Mouse (Mus musculus): ENCODE measurements around the gene Adgrl3.

The Adgrl3 gene

DNA sequence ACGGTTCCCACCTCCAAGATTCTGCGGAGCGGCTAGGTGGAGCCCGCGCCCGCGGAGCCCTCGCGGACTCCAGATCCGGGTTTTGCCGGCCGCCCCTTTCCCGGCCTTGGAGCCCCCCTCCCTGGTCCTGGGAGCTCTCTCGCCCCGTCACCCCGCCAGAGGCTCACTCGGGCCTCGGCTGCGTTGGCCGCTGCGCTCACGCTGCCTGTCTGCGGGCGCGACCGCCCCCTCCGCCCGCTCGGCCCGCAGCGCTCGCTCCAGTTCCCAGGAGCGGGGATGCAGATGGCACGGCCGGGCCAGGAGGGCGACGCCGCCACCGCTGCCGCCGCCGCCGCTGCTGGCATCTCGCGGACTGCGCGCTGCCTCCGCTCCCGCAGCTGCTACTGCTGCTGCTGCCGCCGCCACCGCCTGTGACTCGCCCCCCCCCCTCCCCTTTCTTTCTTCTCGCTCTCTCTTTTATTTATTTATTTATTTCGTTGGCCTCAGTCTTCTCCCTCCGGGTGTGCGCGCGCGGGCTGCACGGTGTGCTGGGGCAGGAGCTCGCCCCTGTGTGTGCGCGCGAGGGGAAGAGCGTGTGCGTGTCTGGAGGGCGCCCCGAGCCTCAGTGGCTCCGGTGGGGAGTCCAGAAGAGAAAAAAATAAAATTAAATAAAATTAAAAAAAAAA lies at the start of gene Adgrl3:
Adgrl3 (plus strand) TSS at position 549 of the 665 bp plus-strand sequence.
- DNase-seq: peak; percentile 75

DNA sequence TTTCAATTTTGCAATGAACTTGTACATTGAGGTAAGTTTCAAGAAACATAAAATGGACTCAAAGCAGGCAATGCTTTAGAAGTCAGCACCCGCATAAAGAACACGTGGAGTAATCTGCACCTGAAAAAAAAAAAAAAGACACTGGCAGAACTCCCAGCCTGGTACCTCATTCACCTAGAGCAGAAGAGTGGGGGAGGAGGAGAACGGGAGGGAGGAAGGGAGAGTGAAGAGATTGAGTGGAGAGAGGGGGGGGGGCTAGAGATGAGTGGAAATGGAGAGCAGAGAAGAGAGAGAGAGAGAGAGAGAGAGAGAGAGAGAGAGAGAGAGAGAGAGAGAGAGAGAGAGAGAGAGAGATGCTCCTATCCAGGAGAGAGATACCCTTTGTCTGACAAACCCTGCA lies 772 bp upstream of the Adgrl3 start:
- no peak for DNase-seq

DNA sequence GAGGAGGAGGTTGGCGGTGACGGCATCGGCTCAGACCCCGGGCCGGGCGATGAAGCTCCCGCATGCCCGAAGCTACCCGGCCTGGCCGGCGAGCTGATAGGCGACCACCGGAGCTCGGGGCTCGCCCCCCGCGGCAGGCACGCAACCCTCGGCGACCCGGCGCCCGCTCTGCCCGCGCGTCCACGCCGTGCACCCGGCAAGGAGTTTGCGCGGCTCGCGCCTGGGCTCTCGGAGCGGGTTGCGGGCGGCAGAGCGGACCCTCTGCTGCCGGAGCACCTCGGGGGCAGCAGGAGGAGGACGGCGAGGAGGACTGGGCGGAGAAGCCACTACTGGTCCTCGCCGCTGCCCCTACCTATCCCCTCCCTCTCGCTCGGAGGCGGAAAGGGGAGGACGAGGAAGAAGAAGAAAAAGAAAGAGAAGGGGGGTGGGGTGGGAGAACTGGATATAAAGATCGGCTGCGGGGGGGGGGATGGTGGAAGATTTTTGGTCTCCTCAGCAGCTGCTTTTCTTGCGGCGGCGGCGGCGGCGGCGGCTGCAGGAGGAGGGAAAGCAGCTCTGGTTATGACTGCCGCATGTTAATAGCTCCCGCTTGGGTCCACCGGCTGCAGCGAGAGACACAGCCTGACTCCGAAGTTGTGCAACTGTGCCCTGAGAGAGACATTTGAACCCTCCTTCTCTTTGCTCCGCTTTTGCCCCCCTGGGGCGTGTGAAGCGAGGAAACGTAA lies 505 bp downstream of the Adgrl3 start:
- DNase-seq: peak; percentile 51

GRCm38 (mm10) chr5:81021006-81021320 lies 1.0 kb downstream of the Adgrl3 start:
- DNase-seq: no peak

DNA sequence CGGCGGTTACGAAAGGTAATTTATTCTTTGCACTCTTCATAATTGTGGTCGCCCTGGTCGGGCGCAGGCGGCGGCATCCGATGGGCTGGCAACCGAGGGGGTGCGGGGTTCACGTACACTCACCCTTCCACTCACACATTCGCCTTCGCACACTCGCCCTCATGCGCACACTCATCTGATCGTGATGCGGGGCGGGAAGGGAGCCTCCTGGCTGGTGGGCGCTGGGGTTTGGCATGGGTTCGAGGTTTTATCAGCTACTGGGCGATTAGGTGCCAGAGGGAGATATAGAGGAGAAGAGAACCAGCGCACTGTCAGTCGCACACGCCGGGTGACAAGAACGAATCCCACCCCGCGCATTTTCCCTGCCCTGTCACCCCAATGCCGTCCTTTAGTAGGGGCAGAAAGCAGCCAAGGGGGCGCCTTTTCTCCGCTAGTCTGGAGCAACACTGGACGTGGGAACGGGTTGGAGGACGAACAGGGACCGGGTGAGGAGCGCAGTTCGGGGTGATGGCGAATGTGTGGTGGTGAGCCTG lies 1.5 kb downstream of the Adgrl3 start:
- peak; percentile 12 for DNase-seq

DNA sequence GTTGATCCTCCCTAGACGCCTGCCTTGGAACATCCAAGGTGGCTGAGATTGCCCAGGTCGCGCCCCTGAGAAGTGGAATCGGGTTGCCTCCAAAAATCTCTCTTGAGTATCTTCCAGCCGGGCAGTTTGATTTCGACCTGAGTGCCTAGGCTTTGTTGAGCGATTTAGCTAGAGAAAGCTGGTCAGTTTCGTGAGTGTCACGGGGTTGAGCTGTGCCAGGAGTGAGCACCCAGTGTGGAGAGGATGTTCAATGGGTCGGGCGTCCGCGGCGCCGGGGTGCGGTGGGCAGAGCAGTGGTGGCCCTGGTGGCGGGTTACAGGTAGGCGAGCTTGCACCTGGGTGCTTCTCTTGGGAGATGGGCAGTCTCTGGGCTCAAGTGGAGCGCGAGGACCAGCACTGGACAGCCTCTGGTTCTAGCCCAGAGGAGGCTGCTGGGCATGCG lies 1.9 kb downstream of the Adgrl3 start:
- DNase-seq: peak; percentile 4

GRCm38 (mm10) chr5:81022306-81023071 lies 2.6 kb downstream of the Adgrl3 start:
- DNase-seq: peak; percentile 3

DNA sequence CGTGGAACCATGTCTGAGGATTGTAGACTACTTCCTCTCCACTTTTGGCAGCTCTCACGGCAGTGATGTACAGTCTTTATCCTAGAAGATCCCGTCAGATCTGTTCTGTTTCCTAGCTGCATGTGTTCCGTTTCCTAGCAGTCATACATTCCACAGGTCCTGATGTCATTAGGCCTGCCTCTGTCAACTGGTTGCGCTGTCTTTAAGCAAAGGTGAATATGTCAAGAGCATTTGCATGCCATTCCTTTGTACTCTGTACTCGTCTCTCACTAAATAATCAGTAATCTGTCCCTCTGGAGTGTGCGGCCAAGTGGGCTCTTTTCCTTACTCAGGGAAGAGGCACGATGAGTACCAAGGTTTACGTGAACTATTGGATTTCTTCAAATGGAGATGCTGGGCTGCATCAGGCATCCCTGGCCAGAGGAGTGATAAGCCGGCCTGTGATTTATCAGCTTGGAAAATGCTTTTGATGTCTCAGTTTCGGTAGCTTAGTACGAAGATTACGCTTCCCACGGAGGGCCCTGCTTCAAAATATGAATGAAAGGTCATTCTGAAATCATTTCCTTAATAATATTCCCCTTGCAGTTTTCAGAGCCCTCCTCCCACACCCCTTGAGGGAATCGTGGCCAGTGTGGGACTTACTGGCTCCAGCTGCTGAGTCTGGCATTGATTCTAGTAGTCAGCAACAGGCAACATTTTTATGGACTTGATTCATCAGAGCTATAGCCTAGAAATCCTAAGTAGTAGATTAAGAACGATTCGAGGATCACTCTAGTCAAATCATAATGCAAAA lies 4.2 kb downstream of the Adgrl3 start:
- DNase-seq: no peak

DNA sequence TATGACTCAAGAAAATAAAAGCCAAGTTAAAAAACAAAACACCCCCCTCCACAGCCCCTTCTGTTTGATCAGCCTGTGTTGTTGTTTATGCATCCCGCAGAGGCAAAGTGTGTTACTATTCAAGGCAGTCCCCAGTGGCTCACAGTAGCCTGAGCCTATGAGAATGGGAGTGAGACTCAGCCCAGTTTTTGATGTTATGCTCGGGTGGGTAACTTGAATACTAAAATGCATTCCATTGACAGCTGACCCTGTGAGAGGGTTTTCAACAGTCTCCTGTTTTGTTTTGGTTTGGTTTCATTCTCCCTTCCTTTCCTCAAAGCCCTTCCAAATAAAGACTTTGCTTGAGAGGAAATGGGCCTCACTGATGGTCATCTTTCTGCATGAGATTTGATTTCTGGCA lies 8.9 kb downstream of the Adgrl3 start:
- DNase-seq: no peak

DNA sequence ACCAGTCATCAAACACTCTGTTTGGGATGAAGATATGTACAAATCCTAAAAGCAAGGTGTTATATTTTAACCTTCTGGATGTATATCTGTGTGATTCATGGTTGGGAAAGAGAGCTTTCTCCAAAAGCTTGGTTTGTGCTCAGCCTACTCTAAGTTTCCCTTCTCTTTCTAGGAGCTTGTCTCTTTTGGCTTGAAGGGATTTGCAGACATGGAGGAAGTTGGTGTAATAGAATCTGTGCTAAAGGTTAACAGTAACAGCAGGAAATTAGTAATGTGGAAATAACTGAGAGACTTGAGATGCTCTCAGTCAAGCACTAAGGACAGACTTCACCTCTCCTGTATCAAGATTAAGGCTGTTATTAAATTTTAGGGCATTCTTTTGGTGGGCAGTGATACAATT lies 17.2 kb downstream of the Adgrl3 start:
- no peak for DNase-seq

DNA sequence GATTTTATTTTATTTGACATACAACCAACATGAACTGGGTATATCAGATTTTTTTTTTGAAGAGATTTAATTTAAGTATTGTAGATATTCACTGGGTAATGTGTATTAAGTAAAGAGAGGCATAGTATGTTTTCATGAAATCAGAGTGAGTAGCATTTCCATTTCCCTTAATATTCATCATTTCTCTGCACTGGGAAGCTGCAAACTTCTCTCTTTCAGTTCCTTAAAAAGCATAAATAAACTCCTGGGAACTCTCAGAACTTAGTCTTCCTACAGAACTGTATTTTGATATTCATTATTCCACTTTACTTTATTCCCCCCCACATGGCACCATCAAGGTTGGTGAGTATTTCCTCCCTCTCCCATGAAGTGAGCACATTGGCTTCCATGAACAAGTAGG lies 23.9 kb downstream of the Adgrl3 start:
- no peak for DNase-seq

DNA sequence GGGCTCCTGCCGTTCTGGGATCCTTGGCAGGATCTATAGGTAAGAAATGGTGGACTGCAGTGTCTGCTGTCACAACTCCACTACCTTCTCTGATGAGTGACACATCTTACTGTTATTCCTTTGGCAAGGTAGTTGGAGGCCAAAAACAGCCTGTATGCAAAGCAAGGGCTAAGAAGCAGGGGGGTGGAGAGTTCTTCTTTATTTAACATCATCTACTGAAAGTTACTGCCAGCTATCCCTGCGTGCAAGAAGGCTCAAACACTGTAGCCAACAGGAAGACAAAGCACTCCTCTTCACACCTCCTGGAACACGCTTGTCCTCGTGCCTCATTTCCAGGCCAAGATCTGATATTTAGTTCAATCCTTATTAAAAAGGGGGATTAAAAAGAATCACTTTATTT lies 26.2 kb downstream of the Adgrl3 start:
- no peak for DNase-seq

DNA sequence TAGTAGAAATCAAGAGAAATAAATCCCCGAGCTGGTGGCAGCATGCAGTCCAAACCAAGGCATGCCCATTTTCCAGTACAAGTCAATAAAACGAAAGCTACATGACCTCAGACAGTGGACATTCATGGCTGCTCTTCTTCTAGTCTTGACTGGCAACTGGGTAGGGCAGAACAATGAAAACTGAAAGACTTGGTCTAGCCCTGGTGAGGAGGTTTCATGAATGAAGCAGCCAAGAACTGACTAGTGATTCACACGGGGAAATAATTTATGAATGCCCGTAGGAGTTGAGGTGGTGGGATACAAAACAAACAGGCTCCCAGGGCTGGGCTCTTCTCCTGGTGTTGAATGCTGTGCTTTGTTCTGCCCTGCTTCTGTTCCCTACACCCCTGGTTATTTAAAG lies 34.7 kb downstream of the Adgrl3 start:
- DNase-seq: no peak

- DNase-seq: no peak
Measured at GRCm38 (mm10) chr5:81055253-81055652, 35.3 kb downstream of the Adgrl3 start.

DNA sequence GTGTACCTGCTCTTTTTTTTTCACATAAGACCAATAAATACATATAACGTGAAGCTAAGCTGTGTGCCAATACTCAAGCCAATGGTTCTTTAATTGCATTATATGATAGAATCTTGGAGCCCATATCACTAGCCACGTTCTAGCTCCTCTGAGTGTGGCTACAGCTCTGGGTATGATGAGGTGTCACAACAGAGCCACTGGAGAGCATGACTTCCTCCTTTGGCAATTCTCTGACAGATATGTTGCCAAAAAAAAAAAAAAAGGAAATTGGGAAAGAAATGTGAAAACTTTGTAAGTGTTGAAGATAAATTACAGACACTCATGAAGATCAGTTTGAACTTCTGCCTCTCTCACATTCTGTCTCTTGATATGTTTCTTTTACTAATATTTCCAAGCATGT lies 38.2 kb downstream of the Adgrl3 start:
- no peak for DNase-seq

GRCm38 (mm10) chr5:81060950-81061349 lies 41.0 kb downstream of the Adgrl3 start:
- DNase-seq: no peak

DNA sequence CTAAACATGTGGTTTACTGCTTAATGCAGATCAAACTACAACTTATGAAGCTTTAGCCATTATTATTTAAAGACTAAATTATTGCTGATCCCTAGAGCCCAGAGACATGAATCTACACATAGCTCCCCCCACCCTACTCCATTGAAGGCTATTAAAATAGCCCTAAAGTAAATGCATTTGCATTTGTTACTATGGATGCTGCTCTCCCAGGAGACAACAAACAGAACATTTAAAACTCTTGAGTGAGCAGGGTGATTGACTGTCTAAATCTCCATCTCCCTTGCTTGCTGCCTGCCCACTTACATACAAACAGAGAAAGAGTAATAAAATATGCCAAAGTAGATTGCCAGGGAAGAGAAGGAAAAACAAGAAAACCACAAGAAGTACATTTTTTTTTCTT lies 41.4 kb downstream of the Adgrl3 start:
- DNase-seq: no peak

GRCm38 (mm10) chr5:81064026-81064425 lies 44.1 kb downstream of the Adgrl3 start:
- no peak for DNase-seq

GRCm38 (mm10) chr5:81068173-81068572 lies 48.2 kb downstream of the Adgrl3 start:
- no peak for DNase-seq

DNA sequence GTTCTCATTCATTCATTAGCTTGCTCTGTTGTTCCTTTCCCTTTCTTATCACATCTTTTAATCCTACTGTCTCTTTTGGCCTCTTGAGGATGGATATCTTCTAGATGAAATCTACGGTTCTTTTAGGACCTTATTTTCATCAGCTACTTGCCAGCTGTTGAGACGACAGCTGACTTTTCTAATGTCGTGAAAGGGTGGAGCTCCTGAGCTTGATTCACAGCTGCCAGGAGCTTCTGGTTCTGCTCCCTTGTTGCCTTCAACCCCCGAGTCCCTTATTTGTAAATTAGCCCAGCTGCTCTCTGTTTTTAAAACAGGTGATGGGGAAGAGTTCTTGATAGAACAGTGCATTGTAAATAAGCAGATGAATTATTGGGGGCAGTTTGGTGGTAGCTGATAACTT lies 48.9 kb downstream of the Adgrl3 start:
- no peak for DNase-seq

GRCm38 (mm10) chr5:81072888-81073287 lies 53.0 kb downstream of the Adgrl3 start:
- DNase-seq: no peak

DNA sequence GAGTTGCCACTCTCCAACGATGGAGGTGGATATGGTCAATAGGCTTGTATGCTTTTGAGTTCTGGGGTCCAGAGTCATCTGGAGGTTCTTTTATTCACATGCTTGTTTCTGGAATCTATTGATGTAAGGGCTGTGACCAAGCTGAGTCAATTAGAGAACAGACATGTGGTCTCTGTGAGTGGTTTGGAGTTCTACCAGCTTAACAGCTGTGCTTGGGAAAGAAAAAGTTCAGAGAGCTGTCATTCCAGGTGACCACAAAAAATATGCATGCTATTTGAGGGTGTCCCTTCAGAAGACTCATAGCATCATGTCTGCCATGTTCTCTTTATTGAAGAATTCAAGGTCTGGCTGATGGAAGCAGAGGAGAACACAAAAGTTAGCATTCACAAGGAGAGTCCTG lies 53.9 kb downstream of the Adgrl3 start:
- DNase-seq: no peak

DNA sequence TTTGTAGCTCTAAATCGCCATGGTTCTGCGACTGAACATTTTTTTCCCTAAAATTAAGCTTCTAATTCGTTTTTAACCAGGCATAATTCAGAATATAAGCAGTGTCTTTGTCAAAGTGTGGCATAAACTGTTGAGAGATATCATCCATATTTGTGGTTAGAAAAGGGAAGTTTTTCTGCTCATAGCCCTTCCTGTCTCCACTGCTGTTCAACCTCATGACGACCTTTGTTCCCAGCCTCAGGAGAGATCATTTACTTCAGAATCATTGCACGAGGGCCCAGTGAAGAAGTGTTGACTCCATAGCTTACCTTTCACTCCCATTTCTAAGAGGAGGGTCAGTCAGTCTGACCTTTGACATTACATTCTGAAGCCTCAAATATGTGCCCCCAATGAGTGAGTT lies 56.4 kb downstream of the Adgrl3 start:
- no peak for DNase-seq
